Mouse (Mus musculus) intestine, postnatal 0 days (tissue): ENCODE results near the gene Cmc2. TPM values are rescaled to one million over a fixed set of nuclear protein-coding genes. Genes with fewer than 3 reads are reported as not detected.

ENCODE experiments used
- ATAC-seq: fragments of 200-750 bp; cut with Nextera tagmentation; 2 replicates; pipeline ENCODE4 v1.8.0; 2017; ENCODE audit warnings: mild to moderate bottlenecking, moderate TSS enrichment, moderate library complexity
- H3K27ac ChIP-seq: fragments of 300-500 bp; sonication (generic); 2 replicates; pipeline ENCODE4 v1.5.1; 2014; ENCODE audit warnings: mild to moderate bottlenecking, low read depth, low read length, moderate library complexity
- H3K27me3 ChIP-seq: fragments of 300-500 bp; sonication (generic); replicated peaks from 2 replicates; pipeline ENCODE4 v1.6.1; 2014; ENCODE audit warnings: low read length, mixed read lengths; ENCODE audit not compliant: control insufficient read depth, insufficient read depth
- H3K36me3 ChIP-seq: fragments of 300-500 bp; sonication (generic); 2 replicates; pipeline ENCODE4 v1.6.1; 2014; ENCODE audit warnings: mild to moderate bottlenecking, moderate library complexity; ENCODE audit not compliant: control insufficient read depth, insufficient read depth
- H3K4me1 ChIP-seq: fragments of 300-500 bp; sonication (generic); replicated peaks from 2 replicates; pipeline ENCODE4 v1.6.1; 2014; ENCODE audit warnings: antibody characterized with exemption, low read length, mixed read lengths; ENCODE audit not compliant: control insufficient read depth, insufficient read depth
- H3K4me2 ChIP-seq: fragments of 300-500 bp; sonication (generic); replicated peaks from 2 replicates; pipeline ENCODE4 v1.6.1; 2014; ENCODE audit warnings: low read depth, mild to moderate bottlenecking, moderate library complexity
- H3K4me3 ChIP-seq: fragments of 300-500 bp; sonication (generic); 2 replicates; pipeline ENCODE4 v1.5.1; 2014; ENCODE audit warnings: low read depth, low read length
- H3K9ac ChIP-seq: fragments of 300-500 bp; sonication (generic); 2 replicates; pipeline ENCODE4 v1.6.1; 2014; ENCODE audit warnings: mild to moderate bottlenecking, low read depth, low read length
- H3K9me3 ChIP-seq: fragments of 300-500 bp; sonication (generic); 2 replicates; pipeline ENCODE4 v1.6.1; 2016; ENCODE audit warnings: mixed run types; ENCODE audit not compliant: control insufficient read depth
- CTCF ChIP-seq: sonication (generic); IDR thresholded peaks from 2 replicates; pipeline ENCODE4 v1.5.1; 2016; ENCODE audit warnings: low read depth, mild to moderate bottlenecking, control low read depth, antibody characterized with exemption, moderate library complexity
- WGBS: fragments of 180-500 bp; shearing (Covaris S2); extraction: QIAGEN DNeasy Blood & Tissue Kit; methylation state at CpG from one replicate; pipeline ENCODE4 v1.1.7; 2014; 5-methylcytosine and 5-hydroxymethylcytosine counted together
- polyA plus RNA-seq: library from polyadenylated mRNA; unstranded; fragments of >200 nt; fragmentation: Nextera tagmentation; extraction: Ambion mirVana; gene quantifications from 2 replicates; pipeline ENCODE4 v1.2.1, GENCODE M21; 2015

Cmc2 gene
- polyA plus RNA-seq, 1 experiment from 2014 or later = 58.0 TPM

- no peak for ATAC-seq
- H3K4me1 ChIP-seq = peaks cover 9% of the 10 kb centered on the region; the same call in 1 of the 2 replicates
- 91% methylated on average over 8 of the region's 8 CpGs for WGBS
Observed at GRCm38 (mm10) chr8:116923526-116923925, 2.3 kb upstream of the Cmc2 start.

GRCm38 (mm10) chr8:116922060-116922757 is 954 bp upstream of the Cmc2 start:
- no peak for ATAC-seq
- Histone ChIP-seq H3K27me3 (no peaks in the 10 kb centered on the region), H3K4me3 (peak overlapping the region; percentile 94), H3K36me3 (no peaks in the 10 kb centered on the region), H3K27ac (0 out of 2 replicates have a peak overlapping the region, but pooled peaks have one; percentile 88), H3K9me3 (no peaks in the 10 kb centered on the region), H3K4me1 (peaks cover 9% of the 10 kb centered on the region; the same call in 1 of the 2 replicates), H3K4me2 (peak overlapping the region; percentile 89), H3K9ac (peak overlapping the region; percentile 80)
- no peak for TF ChIP-seq CTCF
- 20% methylated on average over 17 of the region's 17 CpGs for WGBS

More at GRCm38 (mm10) chr8:116923526-116923925, 2.3 kb upstream of the Cmc2 start:
- Histone ChIP-seq H3K4me2 (no peak overlapping the region), H3K27me3 (no peaks in the 10 kb centered on the region), H3K27ac (no peak overlapping the region), H3K36me3 (no peaks in the 10 kb centered on the region), H3K9me3 (no peaks in the 10 kb centered on the region), H3K4me3 (no peak overlapping the region), H3K9ac (no peak overlapping the region)
- TF ChIP-seq CTCF = no peak

GRCm38 (mm10) chr8:116921005-116921336 is 284 bp downstream of the Cmc2 start:
- Histone ChIP-seq H3K9me3 (no peaks in the 10 kb centered on the region), H3K4me2 (peak overlapping the region; percentile 89), H3K27me3 (no peaks in the 10 kb centered on the region), H3K4me3 (peak overlapping the region; percentile 94), H3K36me3 (no peaks in the 10 kb centered on the region; the same call in 1 of the 2 replicates), H3K4me1 (peaks cover 9% of the 10 kb centered on the region; the same call in 1 of the 2 replicates), H3K9ac (peak overlapping the region; percentile 80), H3K27ac (peak overlapping the region; percentile 88)
- WGBS = 0% methylated on average over 22 of the region's 22 CpGs
- no peak for TF ChIP-seq CTCF
- peak; percentile 68 for ATAC-seq

DNA sequence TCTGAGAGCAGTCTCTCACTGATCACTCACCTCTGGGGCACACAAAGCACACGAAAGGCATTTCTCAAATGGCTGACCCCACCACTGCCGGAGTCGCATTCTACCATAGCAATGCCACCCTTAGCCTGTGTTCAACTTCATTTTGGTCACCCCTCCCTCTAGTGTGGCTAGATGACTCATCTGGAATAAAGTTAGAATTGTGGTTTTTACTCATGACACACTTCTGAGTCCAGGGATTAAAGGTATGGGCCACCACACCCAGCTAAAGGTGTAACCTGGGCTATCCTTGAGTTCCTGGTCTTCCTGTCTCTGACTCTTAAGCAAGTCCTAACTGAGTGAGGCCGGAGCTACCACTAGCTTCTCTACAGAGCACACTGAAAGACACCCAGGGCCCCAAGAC is 15.4 kb downstream of the Cmc2 start:
- no peaks in the 10 kb centered on the region for H3K27me3 ChIP-seq
- H3K4me3 ChIP-seq = no peak overlapping the region
- 92% methylated on average over 4 of the region's 4 CpGs for WGBS
- no peak for TF ChIP-seq CTCF
- H3K4me2 ChIP-seq = no peak overlapping the region
- H3K9me3 ChIP-seq = no peaks in the 10 kb centered on the region
- H3K36me3 ChIP-seq = peaks cover 10% of the 10 kb centered on the region; the same call in 1 of the 2 replicates
- no peak overlapping the region for H3K9ac ChIP-seq
- no peak overlapping the region for H3K27ac ChIP-seq
- no peaks in the 10 kb centered on the region for H3K4me1 ChIP-seq
- ATAC-seq = no peak

DNA sequence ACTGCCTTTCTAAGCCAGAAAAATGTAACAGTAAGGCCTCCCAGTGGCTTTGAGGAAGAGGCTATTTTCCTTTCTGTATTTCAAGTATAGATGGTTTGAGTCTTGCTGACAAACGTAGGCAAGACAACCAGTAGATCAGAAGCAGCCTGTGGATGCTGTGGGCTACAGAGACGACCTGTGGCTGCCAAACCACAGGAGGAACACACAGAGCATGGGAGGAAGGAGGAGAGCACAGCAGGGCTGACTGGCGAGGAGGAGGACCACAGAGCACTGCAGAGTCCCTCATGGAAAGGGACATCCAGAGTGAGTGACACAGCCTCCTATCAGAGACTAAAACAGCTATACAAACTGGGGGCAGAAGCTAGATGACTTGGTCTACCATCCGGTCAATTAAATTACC is 16.0 kb downstream of the Cmc2 start:
- 84% methylated on average over 4 of the region's 4 CpGs for WGBS
- no peaks in the 10 kb centered on the region for H3K9me3 ChIP-seq
- H3K4me3 ChIP-seq = no peak overlapping the region
- no peaks in the 10 kb centered on the region for H3K4me1 ChIP-seq
- ATAC-seq = no peak
- no peak overlapping the region for H3K4me2 ChIP-seq
- TF ChIP-seq CTCF = no peak
- peaks cover 5% of the 10 kb centered on the region; the same call in 1 of the 2 replicates for H3K36me3 ChIP-seq
- H3K27ac ChIP-seq = no peak overlapping the region
- no peak overlapping the region for H3K9ac ChIP-seq
- no peaks in the 10 kb centered on the region for H3K27me3 ChIP-seq

DNA sequence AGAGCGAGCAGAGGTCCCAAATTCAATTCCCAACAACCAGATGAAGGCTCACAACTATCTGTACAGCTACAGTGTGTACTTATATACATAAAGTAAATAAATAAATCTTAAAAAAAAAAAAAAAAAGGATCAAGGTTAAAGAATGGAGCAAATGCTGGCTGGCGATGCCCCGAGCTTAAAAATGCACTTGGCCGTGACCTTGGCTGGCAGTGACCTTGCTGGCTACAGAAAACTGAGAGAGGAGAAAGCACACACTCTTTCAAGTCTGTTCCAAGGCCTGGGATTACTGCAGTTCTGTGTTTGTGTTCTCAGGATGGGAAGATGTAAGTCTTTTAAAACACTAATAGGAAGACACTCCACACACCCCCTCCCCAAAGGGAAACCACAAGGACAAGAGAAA is 16.5 kb downstream of the Cmc2 start:
- no peak for TF ChIP-seq CTCF
- no peaks in the 10 kb centered on the region for H3K9me3 ChIP-seq
- H3K4me3 ChIP-seq = no peak overlapping the region
- H3K4me1 ChIP-seq = no peaks in the 10 kb centered on the region
- WGBS = over 99% methylated on average over 4 of the region's 4 CpGs
- H3K4me2 ChIP-seq = no peak overlapping the region
- no peak overlapping the region for H3K9ac ChIP-seq
- H3K36me3 ChIP-seq = peaks cover 5% of the 10 kb centered on the region; the same call in 1 of the 2 replicates
- no peaks in the 10 kb centered on the region for H3K27me3 ChIP-seq
- no peak for ATAC-seq
- H3K27ac ChIP-seq = no peak overlapping the region
